Mouse (Mus musculus) testis, adult 2 months (tissue): ENCODE measurements around the gene Eid3.

Experiments used
- CTCF ChIP-seq: fragments of 200-500 bp; IDR thresholded peaks from 2 replicates; pipeline ENCODE4 v1.5.1; 2012; ENCODE audit warnings: low read depth, mild to moderate bottlenecking, inconsistent platforms, low read length, moderate library complexity; ENCODE audit not compliant: control insufficient read depth, insufficient read depth, insufficient replicate concordance
- POLR2A ChIP-seq: fragments of 200-500 bp; IDR thresholded peaks from 2 replicates; pipeline ENCODE4 v1.6.1; 2012; ENCODE audit warnings: low read depth, mild to moderate bottlenecking, inconsistent platforms, low read length, moderate library complexity; ENCODE audit not compliant: control insufficient read depth

GRCm38 (mm10) chr10:82859533-82859915 is 6.9 kb upstream of the Eid3 start:
- TF ChIP-seq CTCF, result peak; percentile 6; the same call in 1 of the 2 replicates
- TF ChIP-seq POLR2A, result no peak
